Mouse (Mus musculus) embryonic facial prominence, embryonic 12.5 days (tissue): ENCODE measurements around the gene Dhdh. TPM values are rescaled to one million over a fixed set of nuclear protein-coding genes. Genes with fewer than 3 reads are reported as not detected.
"Not testable (repeated sequence)": the region's sequence is repeated elsewhere in the genome, so short reads cannot be mapped to it uniquely, and the experiment has no call there.

Experiments
- ATAC-seq: fragments of 200-750 bp; cut with Nextera tagmentation; 2 replicates; pipeline ENCODE4 v1.8.0; 2017; ENCODE audit not compliant: insufficient number of reproducible peaks, insufficient read depth, low FRiP score, low TSS enrichment
- H3K27ac ChIP-seq: fragments of 300-500 bp; sonication (generic); 2 replicates; pipeline ENCODE4 v1.5.1; 2016; ENCODE audit warnings: mild to moderate bottlenecking
- H3K27me3 ChIP-seq: fragments of 300-500 bp; sonication (generic); 2 replicates; pipeline ENCODE4 v1.6.1; 2016; ENCODE audit warnings: mild to moderate bottlenecking, moderate library complexity
- H3K36me3 ChIP-seq: fragments of 300-500 bp; sonication (generic); 2 replicates; pipeline ENCODE4 v1.6.1; 2016; ENCODE audit warnings: mild to moderate bottlenecking
- H3K4me1 ChIP-seq: fragments of 300-500 bp; sonication (generic); 2 replicates; pipeline ENCODE4 v1.6.1; 2016
- H3K4me2 ChIP-seq: fragments of 300-500 bp; sonication (generic); replicated peaks from 2 replicates; pipeline ENCODE4 v1.6.1; 2016; ENCODE audit warnings: mild to moderate bottlenecking, moderate library complexity
- H3K4me3 ChIP-seq: fragments of 300-500 bp; sonication (generic); 2 replicates; pipeline ENCODE4 v1.5.1; 2016; ENCODE audit warnings: mild to moderate bottlenecking
- H3K9ac ChIP-seq: fragments of 300-500 bp; sonication (generic); 2 replicates; pipeline ENCODE4 v1.6.1; 2016; ENCODE audit warnings: mild to moderate bottlenecking, moderate library complexity
- H3K9me3 ChIP-seq: fragments of 300-500 bp; sonication (generic); 2 replicates; pipeline ENCODE4 v1.6.1; 2016; ENCODE audit warnings: mild to moderate bottlenecking, moderate library complexity
- WGBS: fragments of 180-500 bp; shearing (Covaris S2); methylation state at CpG from one replicate; pipeline ENCODE4 v1.1.7; 2016; 5-methylcytosine and 5-hydroxymethylcytosine counted together
- polyA plus RNA-seq: library from polyadenylated mRNA; unstranded; fragments of >200 nt; fragmentation: Nextera tagmentation; extraction: Ambion mirVana; gene quantifications from 2 replicates; pipeline ENCODE4 v1.2.1, GENCODE M21; 2016

Gene Dhdh
- polyA plus RNA-seq, 1 experiment from 2014 or later: 3.0 TPM

DNA sequence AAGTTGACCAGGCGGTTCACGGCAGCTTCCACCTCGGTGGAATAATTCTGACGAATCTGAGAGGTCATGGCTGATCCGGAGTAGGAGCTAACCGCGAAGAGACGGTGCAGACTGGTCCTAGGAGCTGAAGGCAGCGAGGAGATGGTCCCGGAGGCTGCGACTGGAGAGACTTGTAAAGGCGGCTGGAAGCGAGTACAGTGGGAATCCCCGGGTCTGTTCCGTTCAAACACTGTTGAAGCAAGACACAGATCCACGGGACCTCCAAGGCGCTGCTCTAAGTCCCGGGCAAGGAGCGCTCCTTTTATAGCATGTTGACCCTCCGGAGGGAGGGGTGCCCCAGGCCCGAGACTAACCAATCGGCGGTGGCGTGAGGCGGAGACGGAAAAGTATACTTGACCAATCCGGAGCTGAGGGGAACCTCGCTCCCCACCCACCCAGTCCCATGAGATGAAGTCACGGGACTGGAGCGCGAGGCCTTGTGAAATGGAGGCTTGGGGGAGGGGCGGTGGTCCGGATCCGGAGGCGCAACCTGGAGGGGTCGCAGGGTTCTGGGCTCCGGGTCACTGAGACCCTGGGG, 29.0 kb downstream of the Dhdh start, which contains the start of gene Ftl1:
Ftl1 (minus strand) TSS at position 321 of the 577 bp plus-strand sequence.
- peak within 1 kb of the TSS; percentile 73 for H3K4me2 ChIP-seq
- peak; percentile 94 for ATAC-seq
- not testable (repeated sequence) for H3K9me3 ChIP-seq, H3K27me3 ChIP-seq
- peak within 1 kb of the TSS; percentile 97 for H3K27ac ChIP-seq
- H3K9ac ChIP-seq: peak within 1 kb of the TSS; percentile 89
- H3K4me3 ChIP-seq: peak within 1 kb of the TSS; percentile 89
- H3K36me3 ChIP-seq: peaks cover 61% of the 10 kb centered on the region
- WGBS: under 1% methylated on average over 28 of the region's 37 CpGs
- peaks cover 24% of the 10 kb centered on the region for H3K4me1 ChIP-seq

- ATAC-seq: peak; percentile 57
- WGBS: under 1% methylated on average over 43 of the region's 43 CpGs
Observed at GRCm38 (mm10) chr7:45458748-45459563, 29.6 kb downstream of the Dhdh start.

DNA sequence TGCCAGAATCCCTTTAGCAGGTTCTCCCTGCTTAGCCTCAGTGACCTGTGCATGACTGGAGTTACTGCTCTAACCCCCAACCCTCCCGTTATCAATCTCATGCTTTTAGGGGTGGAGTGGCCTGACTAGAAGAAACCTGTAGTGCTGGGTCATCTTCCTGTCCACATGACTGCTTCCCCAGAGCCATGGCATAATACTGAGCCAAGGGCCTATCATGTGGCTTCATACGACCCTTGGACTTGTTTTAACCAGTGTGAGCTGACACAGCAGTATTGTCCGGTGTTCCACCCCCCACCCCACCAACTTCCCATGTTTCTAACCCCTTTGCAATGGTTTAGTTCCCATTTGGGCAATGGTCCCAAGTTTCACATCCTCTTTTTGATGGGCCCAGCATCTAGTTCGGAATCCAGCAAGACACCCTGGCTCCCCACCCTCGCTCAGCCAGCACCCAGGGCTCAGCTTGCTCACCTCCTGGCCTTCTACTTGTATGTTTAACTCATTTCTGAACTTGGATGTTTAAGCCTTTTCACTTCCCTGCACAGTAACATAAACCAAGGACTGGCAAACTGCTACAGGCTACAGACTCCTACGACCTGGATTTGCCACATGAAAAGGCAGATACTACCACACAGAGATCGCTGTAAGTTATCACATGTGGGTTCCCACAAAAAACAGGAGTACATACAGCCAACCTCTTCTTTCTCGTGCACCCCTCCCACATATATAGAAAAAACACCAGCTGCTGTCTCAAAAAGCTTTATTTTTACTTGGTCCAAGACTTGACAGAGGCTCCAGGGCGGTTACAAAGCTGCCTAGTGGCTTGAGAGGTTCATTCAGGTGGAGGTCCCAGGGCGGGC, 31.2 kb downstream of the Dhdh start:
- Histone ChIP-seq H3K27me3 (no peaks in the 10 kb centered on the region), H3K4me3 (peak overlapping the region; percentile 89), H3K36me3 (peaks cover 61% of the 10 kb centered on the region), H3K4me2 (peak overlapping the region; percentile 73), H3K9me3 (no peaks in the 10 kb centered on the region), H3K4me1 (peaks cover 24% of the 10 kb centered on the region), H3K9ac (peak overlapping the region; percentile 89), H3K27ac (0 out of 2 replicates have a peak overlapping the region, but pooled peaks have one; percentile 42)
- no peak for ATAC-seq
- WGBS: 69% methylated on average over 10 of the region's 10 CpGs

More at GRCm38 (mm10) chr7:45458748-45459563, 29.6 kb downstream of the Dhdh start:
- peaks cover 62% of the 10 kb centered on the region for H3K36me3 ChIP-seq
- peak overlapping the region; percentile 73 for H3K4me2 ChIP-seq
- peak overlapping the region; percentile 89 for H3K4me3 ChIP-seq
- H3K27ac ChIP-seq: peak overlapping the region; percentile 97
- no peaks in the 10 kb centered on the region for H3K9me3 ChIP-seq
- H3K4me1 ChIP-seq: peaks cover 24% of the 10 kb centered on the region
- H3K9ac ChIP-seq: peak overlapping the region; percentile 89
- H3K27me3 ChIP-seq: no peaks in the 10 kb centered on the region

- H3K27ac ChIP-seq: peak overlapping the region; percentile 30; the same call in 1 of the 2 replicates
- ATAC-seq: no peak
- H3K27me3 ChIP-seq: no peaks in the 10 kb centered on the region
- H3K9ac ChIP-seq: no peak overlapping the region; the same call in 1 of the 2 replicates
- H3K4me1 ChIP-seq: peaks cover 24% of the 10 kb centered on the region
- peaks cover 61% of the 10 kb centered on the region for H3K36me3 ChIP-seq
- WGBS: 51% methylated on average over 9 of the region's 9 CpGs
- H3K9me3 ChIP-seq: no peaks in the 10 kb centered on the region
- H3K4me3 ChIP-seq: 0 out of 2 replicates have a peak overlapping the region, but pooled peaks have one; percentile 89
- no peak overlapping the region for H3K4me2 ChIP-seq
Observed at GRCm38 (mm10) chr7:45456721-45457203, 31.8 kb downstream of the Dhdh start.

DNA sequence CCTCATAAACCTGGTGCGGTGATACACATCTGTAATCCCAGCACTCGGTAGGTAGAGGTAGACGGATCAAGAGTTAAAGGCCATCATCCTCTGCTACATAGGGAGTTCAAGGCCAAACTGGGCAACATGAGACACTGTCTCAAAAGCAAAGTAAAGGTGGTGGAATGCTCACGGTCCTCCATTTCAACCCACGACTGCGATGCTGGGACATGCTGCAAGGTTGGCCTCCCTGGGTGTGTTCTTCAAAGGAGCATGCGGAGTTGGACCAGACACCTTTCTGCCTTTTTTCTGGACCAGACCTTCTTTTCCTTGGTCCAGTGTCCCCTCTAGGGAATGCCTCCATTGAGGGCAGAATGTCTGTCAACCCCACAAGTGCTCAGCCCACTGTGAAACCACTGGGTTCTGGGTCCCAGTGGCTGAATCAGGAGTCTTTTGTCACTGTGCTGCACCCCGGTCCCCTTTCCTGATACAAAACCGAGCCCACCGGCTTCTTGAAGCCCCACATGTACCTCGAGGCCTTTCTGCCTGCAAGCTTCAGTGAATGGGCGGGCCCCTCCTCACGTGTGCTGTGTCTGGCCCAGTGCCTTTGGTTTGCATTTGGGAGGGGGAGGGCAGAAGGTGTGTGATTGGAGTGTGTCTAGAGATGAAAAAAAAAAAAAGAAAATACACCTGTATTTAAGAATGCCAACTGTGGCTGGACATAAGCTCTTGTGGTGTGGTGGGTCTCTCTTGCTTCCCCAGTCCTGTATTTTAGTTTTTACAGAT, 32.5 kb downstream of the Dhdh start:
- peaks cover 24% of the 10 kb centered on the region for H3K4me1 ChIP-seq
- H3K27me3 ChIP-seq: no peaks in the 10 kb centered on the region
- H3K27ac ChIP-seq: 0 out of 2 replicates have a peak overlapping the region, but pooled peaks have one; percentile 30
- ATAC-seq: no peak
- H3K4me2 ChIP-seq: no peak overlapping the region
- no peaks in the 10 kb centered on the region for H3K9me3 ChIP-seq
- H3K9ac ChIP-seq: no peak overlapping the region
- 71% methylated on average over 13 of the region's 13 CpGs for WGBS
- peaks cover 60% of the 10 kb centered on the region for H3K36me3 ChIP-seq
- H3K4me3 ChIP-seq: no peak overlapping the region

- WGBS: 89% methylated on average over 15 of the region's 15 CpGs
- no peak for ATAC-seq
- peaks cover 67% of the 10 kb centered on the region for H3K36me3 ChIP-seq
Observed at GRCm38 (mm10) chr7:45454971-45455370, 33.6 kb downstream of the Dhdh start.

DNA sequence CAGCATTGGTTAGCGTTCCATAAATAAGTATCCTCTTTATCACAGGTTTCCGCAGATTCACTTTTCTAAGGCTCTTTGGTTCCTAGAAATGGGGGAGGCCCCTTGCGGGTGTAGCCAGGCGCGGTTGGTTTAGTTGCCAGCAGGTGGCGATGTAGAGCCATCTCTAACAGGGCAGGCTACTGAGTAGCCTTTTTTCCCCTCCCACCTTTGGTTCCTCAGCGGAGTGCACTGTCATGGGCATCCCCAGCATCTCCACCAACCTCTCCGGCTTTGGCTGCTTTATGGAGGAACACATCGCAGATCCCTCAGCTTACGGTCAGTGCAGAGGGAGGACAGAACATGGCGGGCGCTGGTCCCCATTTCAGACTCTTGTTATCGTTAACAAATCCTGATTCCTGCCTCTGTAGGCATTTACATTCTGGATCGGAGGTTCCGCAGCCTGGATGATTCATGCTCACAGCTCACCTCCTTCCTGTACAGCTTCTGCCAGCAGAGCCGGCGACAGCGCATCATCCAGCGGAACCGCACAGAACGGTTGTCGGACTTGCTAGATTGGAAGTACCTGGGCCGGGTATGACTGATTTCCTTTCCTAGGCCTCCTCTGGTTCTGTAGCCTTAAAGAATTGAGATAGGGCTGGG, 37.1 kb downstream of the Dhdh start:
- Histone ChIP-seq H3K27ac (no peak overlapping the region), H3K9me3 (no peaks in the 10 kb centered on the region), H3K4me1 (no peaks in the 10 kb centered on the region), H3K4me3 (no peak overlapping the region), H3K4me2 (no peak overlapping the region), H3K9ac (no peak overlapping the region), H3K27me3 (no peaks in the 10 kb centered on the region), H3K36me3 (peaks cover 69% of the 10 kb centered on the region)
- 53% methylated on average over 23 of the region's 23 CpGs for WGBS
- peak; percentile 75; the same call in 1 of the 2 replicates for ATAC-seq

More at GRCm38 (mm10) chr7:45454971-45455370, 33.6 kb downstream of the Dhdh start:
- no peaks in the 10 kb centered on the region for H3K9me3 ChIP-seq
- no peak overlapping the region for H3K4me2 ChIP-seq
- no peak overlapping the region for H3K4me3 ChIP-seq
- H3K9ac ChIP-seq: no peak overlapping the region
- no peak overlapping the region for H3K27ac ChIP-seq
- H3K4me1 ChIP-seq: peaks cover 14% of the 10 kb centered on the region
- no peaks in the 10 kb centered on the region for H3K27me3 ChIP-seq

DNA sequence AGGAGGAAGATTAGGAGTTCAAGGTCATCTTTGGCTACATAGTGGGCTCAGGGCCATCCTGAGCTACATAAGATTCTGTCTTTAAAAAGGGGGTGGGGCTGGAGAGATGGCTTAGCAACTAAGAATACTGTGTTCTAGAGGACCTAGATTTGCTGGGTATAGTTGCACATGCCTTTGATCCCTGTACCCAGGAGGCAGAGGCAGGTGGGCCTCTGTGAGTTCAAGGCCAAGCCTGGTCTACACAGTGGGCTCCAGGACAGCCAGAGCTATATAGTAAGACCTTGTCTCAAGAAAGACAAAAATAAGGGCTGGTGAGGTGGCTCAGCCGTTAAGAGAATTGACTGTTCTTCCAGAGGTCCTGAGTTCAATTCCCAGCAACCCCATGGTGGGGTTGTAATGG, 38.6 kb downstream of the Dhdh start:
- H3K4me1 ChIP-seq: no peaks in the 10 kb centered on the region
- H3K9ac ChIP-seq: no peak overlapping the region
- 86% methylated on average over 1 of the region's 1 CpGs for WGBS
- H3K4me2 ChIP-seq: no peak overlapping the region
- H3K9me3 ChIP-seq: no peaks in the 10 kb centered on the region
- H3K36me3 ChIP-seq: peaks cover 56% of the 10 kb centered on the region
- H3K27me3 ChIP-seq: no peaks in the 10 kb centered on the region
- ATAC-seq: no peak
- H3K27ac ChIP-seq: no peak overlapping the region
- no peak overlapping the region for H3K4me3 ChIP-seq

DNA sequence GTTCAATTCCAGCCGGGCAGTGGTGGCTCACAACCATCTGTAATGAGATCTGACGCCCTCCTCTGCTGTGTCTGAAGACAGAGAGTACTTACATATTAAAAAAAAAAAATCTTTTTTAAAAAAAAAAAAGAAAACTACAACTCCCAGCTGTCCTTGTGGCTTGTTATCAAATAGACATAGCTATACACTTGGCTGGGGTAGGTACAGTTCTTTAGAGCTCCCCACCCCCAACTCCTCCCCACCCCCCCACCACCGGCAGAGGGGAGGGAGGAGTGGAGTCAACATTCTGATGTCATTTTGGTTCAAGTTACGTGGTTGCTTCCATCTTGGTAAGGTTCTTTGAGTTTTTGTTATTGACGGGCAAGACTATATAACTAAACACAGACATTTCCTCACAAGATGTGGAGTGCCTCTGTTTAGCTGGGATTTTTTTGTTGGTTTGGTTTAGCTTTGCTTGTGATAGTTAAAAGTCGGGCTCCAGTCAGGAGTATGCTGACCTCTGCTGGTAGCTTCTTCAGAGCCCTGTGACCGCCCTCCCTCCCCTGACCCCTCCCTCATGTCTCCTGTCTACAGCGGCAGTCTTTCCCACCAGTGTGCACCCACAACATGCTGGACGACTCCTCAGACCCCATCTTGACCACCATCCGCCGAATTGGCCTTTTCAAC, 41.1 kb downstream of the Dhdh start:
- no peaks in the 10 kb centered on the region for H3K27me3 ChIP-seq
- WGBS: 27% methylated on average over 11 of the region's 11 CpGs
- no peak overlapping the region for H3K27ac ChIP-seq

DNA sequence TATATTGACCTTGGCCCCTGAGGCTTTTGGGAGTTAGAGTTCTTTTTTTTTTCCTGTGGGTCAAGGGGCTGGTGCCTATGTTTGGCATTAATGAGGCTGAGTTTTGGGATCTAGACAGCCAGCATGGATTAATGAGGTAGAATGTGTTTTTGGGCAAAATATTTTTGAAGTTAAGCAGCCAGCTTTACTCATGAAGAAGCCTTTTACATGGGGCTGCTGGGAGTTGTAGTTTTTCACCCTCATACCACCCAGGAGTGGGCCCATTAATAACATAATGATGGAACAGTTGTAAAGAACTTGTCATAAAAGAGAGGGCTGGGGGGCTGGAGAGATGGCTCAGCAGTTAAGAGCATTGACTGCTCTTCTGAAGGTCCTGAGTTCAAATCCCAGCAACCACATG, 42.0 kb downstream of the Dhdh start:
- Histone ChIP-seq H3K9me3 (no peaks in the 10 kb centered on the region), H3K27ac (no peak overlapping the region), H3K27me3 (no peaks in the 10 kb centered on the region), H3K9ac (no peak overlapping the region), H3K4me3 (no peak overlapping the region), H3K36me3 (peaks cover 56% of the 10 kb centered on the region), H3K4me1 (no peaks in the 10 kb centered on the region), H3K4me2 (no peak overlapping the region)
- ATAC-seq: no peak

More for the DNA sequence above, 41.1 kb downstream of the Dhdh start:
- no peak for ATAC-seq
- peaks cover 61% of the 10 kb centered on the region for H3K36me3 ChIP-seq
- H3K4me3 ChIP-seq: no peak overlapping the region
- no peak overlapping the region for H3K4me2 ChIP-seq
- H3K4me1 ChIP-seq: no peaks in the 10 kb centered on the region
- no peak overlapping the region for H3K9ac ChIP-seq
- H3K9me3 ChIP-seq: no peaks in the 10 kb centered on the region
